Mouse (Mus musculus): ENCODE results near the gene Olfr743. TPM values are rescaled to one million over a fixed set of nuclear protein-coding genes. Genes with fewer than 3 reads are reported as not detected.

Olfr743 gene
- polyA plus RNA-seq (2012; ENCODE audit: low replicate concordance) = not detected in 2 replicates

GRCm38 (mm10) chr14:50521539-50521938 is at the start of gene Olfr743:
Olfr743 (plus strand) TSS chr14:50521839.

GRCm38 (mm10) chr14:50472438-50472837 is 49.2 kb upstream of the Olfr743 start, which contains the start of gene Olfr741:
Olfr741 (plus strand) TSS chr14:50472738.

GRCm38 (mm10) chr14:50503300-50503699 is 18.3 kb upstream of the Olfr743 start, which contains the start of gene Olfr742:
Olfr742 (plus strand) TSS chr14:50503600.

Other genes with a start within 250 kb of the Olfr743 start
- gene Olfr732, start 237.6 kb upstream of the Olfr743 start, polyA plus RNA-seq (2012; ENCODE audit: low replicate concordance) = not detected in 2 replicates
- gene Olfr733, start 220.3 kb upstream of the Olfr743 start, polyA plus RNA-seq (2012; ENCODE audit: low replicate concordance) = not detected in 2 replicates
- not detected in 2 replicates for gene Olfr734, start 195.1 kb upstream of the Olfr743 start, polyA plus RNA-seq (2012; ENCODE audit: low replicate concordance)
- gene Olfr735, start 173.0 kb upstream of the Olfr743 start, polyA plus RNA-seq (2012; ENCODE audit: low replicate concordance) = not detected in 2 replicates
- 0.12 and 0.17 TPM in 2 replicates for gene Tlr11, start 163.9 kb upstream of the Olfr743 start, polyA plus RNA-seq (2012; ENCODE audit: low replicate concordance)
- not detected in 2 replicates for gene Olfr736, start 140.7 kb upstream of the Olfr743 start, polyA plus RNA-seq (2012; ENCODE audit: low replicate concordance)
- gene Olfr738, start 114.3 kb upstream of the Olfr743 start, polyA plus RNA-seq (2012; ENCODE audit: low replicate concordance) = not detected in 2 replicates
- not detected in 2 replicates for gene Olfr739, start 103.2 kb upstream of the Olfr743 start, polyA plus RNA-seq (2012; ENCODE audit: low replicate concordance)
- gene Olfr740, start 76.3 kb upstream of the Olfr743 start, polyA plus RNA-seq (2012; ENCODE audit: low replicate concordance) = not detected in 2 replicates
- not detected in 2 replicates for gene Olfr741, start 49.1 kb upstream of the Olfr743 start, polyA plus RNA-seq (2012; ENCODE audit: low replicate concordance)
- not detected in 2 replicates for gene Olfr742, start 18.2 kb upstream of the Olfr743 start, polyA plus RNA-seq (2012; ENCODE audit: low replicate concordance)
- not detected in 2 replicates for gene Olfr744, start 93.0 kb downstream of the Olfr743 start, polyA plus RNA-seq (2012; ENCODE audit: low replicate concordance)
- not detected in 2 replicates for gene Olfr745, start 117.5 kb downstream of the Olfr743 start, polyA plus RNA-seq (2012; ENCODE audit: low replicate concordance)
- not detected in 2 replicates for gene Olfr746, start 125.2 kb downstream of the Olfr743 start, polyA plus RNA-seq (2012; ENCODE audit: low replicate concordance)
- not detected in 2 replicates for gene Olfr747, start 171.4 kb downstream of the Olfr743 start, polyA plus RNA-seq (2012; ENCODE audit: low replicate concordance)
- gene Olfr748, start 185.5 kb downstream of the Olfr743 start, polyA plus RNA-seq (2012; ENCODE audit: low replicate concordance) = not detected in 2 replicates
- not detected in 2 replicates for gene Olfr749, start 223.3 kb downstream of the Olfr743 start, polyA plus RNA-seq (2012; ENCODE audit: low replicate concordance)

Data from leukemia stem cell, adult 10-12 weeks (primary cell).